Mouse (Mus musculus): Measurements from ENCODE around the gene Srpk2. TPM values are rescaled to one million over a fixed set of nuclear protein-coding genes. Genes with fewer than 3 reads are reported as not detected.
"Not testable (repeated sequence)": the region's sequence is repeated elsewhere in the genome, so short reads cannot be mapped to it uniquely, and the experiment has no call there.

Srpk2 gene
- polyA plus RNA-seq (2014; fragmentation: Nextera tagmentation; extraction: Ambion mirVana) = 44.0 and 46.4 TPM in 2 replicates

DNA sequence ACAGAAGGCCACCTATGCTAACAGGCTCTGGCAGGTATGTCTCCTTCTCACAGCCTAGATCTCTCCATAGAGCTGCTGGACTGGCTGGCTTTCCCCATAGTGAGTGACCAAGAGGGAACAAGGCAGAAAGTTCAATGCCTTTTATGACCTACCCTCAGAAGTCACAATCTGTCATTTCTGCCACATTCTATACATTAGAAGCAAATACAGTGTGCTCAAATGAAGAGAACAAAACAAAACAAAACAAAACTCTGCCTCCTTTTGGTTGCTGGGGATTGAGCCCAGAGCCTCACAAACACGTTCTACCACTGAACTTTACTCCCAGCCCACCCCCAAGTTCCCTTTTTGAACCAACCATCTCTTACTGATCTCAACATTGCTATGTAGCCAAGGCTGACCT is at the start of gene Srpk2:
TSS of gene Srpk2 (minus strand) at position 101 of the 400 bp plus-strand sequence.
- 60% methylated on average over 1 of the region's 1 CpGs for WGBS (ENCODE audit: insufficient replicate concordance)
- Histone ChIP-seq H3K27ac (ENCODE audit: low read depth, low read length) (no peak within 1 kb of the TSS), H3K9ac (ENCODE audit: low read depth, low read length) (no peak within 1 kb of the TSS), H3K4me2 (no peak within 1 kb of the TSS), H3K36me3 (ENCODE audit: control insufficient read depth, insufficient read depth, low read length) (no peaks in the 10 kb centered on the region), H3K4me1 (ENCODE audit: control insufficient read depth, insufficient read depth, low read length) (no peaks in the 10 kb centered on the region), H3K9me3 (replicated peaks; ENCODE audit: control insufficient read depth, low read length) (no peaks in the 10 kb centered on the region), H3K27me3 (ENCODE audit: control insufficient read depth, insufficient read depth, low read length) (no peaks in the 10 kb centered on the region), H3K4me3 (ENCODE audit: low read depth, low read length) (no peak within 1 kb of the TSS)
- no peak for ATAC-seq (replicated peaks; ENCODE audit: insufficient number of reproducible peaks, low FRiP score, low TSS enrichment)

DNA sequence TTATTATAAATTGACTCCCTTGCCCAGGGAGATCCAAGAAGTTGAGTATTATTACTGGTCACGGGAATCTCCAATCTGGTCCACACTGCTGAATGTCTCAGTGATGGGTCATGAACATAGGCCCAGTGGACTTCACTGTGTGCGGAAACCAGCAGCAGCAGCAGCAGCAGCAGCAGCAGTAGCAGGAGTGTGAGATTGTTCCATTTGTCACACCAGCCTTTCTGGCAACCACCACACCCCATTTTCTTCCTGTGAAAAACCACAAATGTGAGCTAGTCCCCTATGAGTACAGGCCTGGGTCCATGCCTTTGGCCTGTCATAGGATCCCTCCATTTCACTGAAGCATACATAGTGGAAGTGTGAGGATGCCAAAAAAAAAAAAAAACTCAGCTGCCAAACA is 37.5 kb upstream of the Srpk2 start:
- Histone ChIP-seq H3K36me3 (ENCODE audit: control insufficient read depth, insufficient read depth, low read length) (no peaks in the 10 kb centered on the region), H3K27me3 (ENCODE audit: control insufficient read depth, insufficient read depth, low read length) (no peaks in the 10 kb centered on the region), H3K4me1 (ENCODE audit: control insufficient read depth, insufficient read depth, low read length) (no peaks in the 10 kb centered on the region), H3K9me3 (replicated peaks; ENCODE audit: control insufficient read depth, low read length) (no peaks in the 10 kb centered on the region), H3K9ac (ENCODE audit: low read depth, low read length) (no peak overlapping the region), H3K4me3 (ENCODE audit: low read depth, low read length) (no peak overlapping the region), H3K27ac (ENCODE audit: low read depth, low read length) (no peak overlapping the region), H3K4me2 (no peak overlapping the region)
- 87% methylated on average over 2 of the region's 2 CpGs for WGBS (ENCODE audit: insufficient replicate concordance)
- ATAC-seq (replicated peaks; ENCODE audit: insufficient number of reproducible peaks, low FRiP score, low TSS enrichment) = no peak

DNA sequence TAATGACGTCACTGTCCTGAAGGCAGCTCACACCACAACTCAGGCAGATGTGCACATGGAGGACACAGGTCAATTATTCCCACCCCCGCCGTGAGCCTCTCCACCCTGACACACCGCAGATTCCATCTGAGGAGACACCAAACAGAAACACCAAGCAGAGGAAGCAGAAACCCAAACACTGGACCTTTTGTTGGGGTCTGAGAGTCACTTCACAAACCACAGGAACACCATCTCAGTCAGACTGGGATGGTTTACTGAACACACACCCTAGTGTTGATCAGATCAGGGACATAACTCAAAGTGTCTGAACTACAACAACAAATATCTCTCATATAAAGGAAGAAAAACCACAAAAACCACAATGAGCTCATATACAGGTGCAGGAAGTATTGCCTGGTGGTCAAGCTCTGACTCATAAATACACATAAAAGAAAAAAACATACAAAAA is 34.5 kb upstream of the Srpk2 start:
- Histone ChIP-seq H3K36me3 (ENCODE audit: control insufficient read depth, insufficient read depth, low read length) (no peaks in the 10 kb centered on the region), H3K4me2 (no peak overlapping the region), H3K4me3 (ENCODE audit: low read depth, low read length) (no peak overlapping the region), H3K9ac (ENCODE audit: low read depth, low read length) (no peak overlapping the region), H3K4me1 (ENCODE audit: control insufficient read depth, insufficient read depth, low read length) (no peaks in the 10 kb centered on the region), H3K27me3 (ENCODE audit: control insufficient read depth, insufficient read depth, low read length) (no peaks in the 10 kb centered on the region), H3K27ac (ENCODE audit: low read depth, low read length) (no peak overlapping the region), H3K9me3 (replicated peaks; ENCODE audit: control insufficient read depth, low read length) (no peaks in the 10 kb centered on the region)
- WGBS (ENCODE audit: insufficient replicate concordance) = 81% methylated on average over 4 of the region's 4 CpGs
- ATAC-seq (replicated peaks; ENCODE audit: insufficient number of reproducible peaks, low FRiP score, low TSS enrichment) = no peak

DNA sequence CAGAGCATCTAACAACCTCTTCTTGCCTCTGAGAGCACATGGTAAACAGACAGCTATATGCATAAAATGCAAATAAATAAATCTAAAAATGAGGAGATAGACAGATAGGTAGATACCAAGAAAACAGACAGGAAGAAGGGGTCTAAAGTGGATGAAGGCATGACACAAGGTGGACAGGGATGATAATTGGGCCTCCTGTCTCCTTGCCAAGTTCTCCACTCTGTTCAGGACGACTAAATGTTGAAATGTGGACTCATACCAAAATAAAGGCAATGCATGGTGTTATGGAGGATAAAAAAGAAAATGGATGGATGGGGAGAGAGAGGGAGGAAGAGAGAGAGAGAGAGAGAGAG is 33.7 kb upstream of the Srpk2 start:
- 52% methylated on average over 1 of the region's 1 CpGs for WGBS (ENCODE audit: insufficient replicate concordance)

DNA sequence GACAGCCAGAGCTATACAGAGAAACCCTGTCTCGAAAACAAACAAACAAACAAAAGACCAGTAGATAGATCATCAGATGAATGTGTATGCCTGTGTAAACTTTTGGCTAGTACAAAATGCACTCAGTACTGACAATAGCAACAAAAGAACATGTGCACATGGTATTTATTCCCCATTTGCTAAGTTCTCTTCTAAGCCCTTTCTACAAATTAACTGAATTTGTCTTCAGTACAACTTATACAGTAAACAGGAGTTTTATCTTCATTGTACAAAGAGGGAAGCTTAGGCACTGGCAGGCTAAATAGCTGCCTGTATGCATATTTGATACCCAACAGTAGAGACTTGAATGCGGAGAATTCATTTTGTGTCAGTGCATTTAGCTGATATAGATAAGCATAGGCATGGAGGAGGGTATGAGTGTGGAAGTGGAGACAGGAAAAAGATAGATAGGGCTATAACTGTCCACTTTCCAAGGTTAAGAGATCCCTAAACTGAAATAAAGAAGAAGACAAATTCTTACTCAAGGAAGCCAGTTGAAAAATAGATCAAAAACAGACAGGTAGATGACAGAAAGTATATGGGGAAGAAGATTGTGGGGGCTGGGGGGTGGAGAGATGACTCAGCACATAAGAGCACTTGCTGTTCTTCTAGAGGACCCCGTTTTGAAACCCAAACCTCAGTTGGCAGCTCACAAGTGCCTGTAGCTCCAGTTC is 33.2 kb upstream of the Srpk2 start:
- H3K27ac ChIP-seq (ENCODE audit: low read depth, low read length) = no peak overlapping the region
- no peaks in the 10 kb centered on the region for H3K9me3 ChIP-seq (replicated peaks; ENCODE audit: control insufficient read depth, low read length)
- no peaks in the 10 kb centered on the region for H3K4me1 ChIP-seq (ENCODE audit: control insufficient read depth, insufficient read depth, low read length)
- no peak overlapping the region for H3K4me3 ChIP-seq (ENCODE audit: low read depth, low read length)
- no peaks in the 10 kb centered on the region for H3K27me3 ChIP-seq (ENCODE audit: control insufficient read depth, insufficient read depth, low read length)
- no peaks in the 10 kb centered on the region for H3K36me3 ChIP-seq (ENCODE audit: control insufficient read depth, insufficient read depth, low read length)
- H3K4me2 ChIP-seq = no peak overlapping the region
- 65% methylated on average over 3 of the region's 3 CpGs for WGBS (ENCODE audit: insufficient replicate concordance)
- no peak for ATAC-seq (replicated peaks; ENCODE audit: insufficient number of reproducible peaks, low FRiP score, low TSS enrichment)
- no peak overlapping the region for H3K9ac ChIP-seq (ENCODE audit: low read depth, low read length)

More for the DNA sequence above, 33.7 kb upstream of the Srpk2 start:
- no peaks in the 10 kb centered on the region for H3K27me3 ChIP-seq (ENCODE audit: control insufficient read depth, insufficient read depth, low read length)
- no peaks in the 10 kb centered on the region for H3K9me3 ChIP-seq (replicated peaks; ENCODE audit: control insufficient read depth, low read length)
- H3K4me1 ChIP-seq (ENCODE audit: control insufficient read depth, insufficient read depth, low read length) = no peaks in the 10 kb centered on the region
- H3K9ac ChIP-seq (ENCODE audit: low read depth, low read length) = no peak overlapping the region
- no peaks in the 10 kb centered on the region for H3K36me3 ChIP-seq (ENCODE audit: control insufficient read depth, insufficient read depth, low read length)
- H3K27ac ChIP-seq (ENCODE audit: low read depth, low read length) = no peak overlapping the region
- ATAC-seq (replicated peaks; ENCODE audit: insufficient number of reproducible peaks, low FRiP score, low TSS enrichment) = no peak
- H3K4me2 ChIP-seq = no peak overlapping the region
- no peak overlapping the region for H3K4me3 ChIP-seq (ENCODE audit: low read depth, low read length)

DNA sequence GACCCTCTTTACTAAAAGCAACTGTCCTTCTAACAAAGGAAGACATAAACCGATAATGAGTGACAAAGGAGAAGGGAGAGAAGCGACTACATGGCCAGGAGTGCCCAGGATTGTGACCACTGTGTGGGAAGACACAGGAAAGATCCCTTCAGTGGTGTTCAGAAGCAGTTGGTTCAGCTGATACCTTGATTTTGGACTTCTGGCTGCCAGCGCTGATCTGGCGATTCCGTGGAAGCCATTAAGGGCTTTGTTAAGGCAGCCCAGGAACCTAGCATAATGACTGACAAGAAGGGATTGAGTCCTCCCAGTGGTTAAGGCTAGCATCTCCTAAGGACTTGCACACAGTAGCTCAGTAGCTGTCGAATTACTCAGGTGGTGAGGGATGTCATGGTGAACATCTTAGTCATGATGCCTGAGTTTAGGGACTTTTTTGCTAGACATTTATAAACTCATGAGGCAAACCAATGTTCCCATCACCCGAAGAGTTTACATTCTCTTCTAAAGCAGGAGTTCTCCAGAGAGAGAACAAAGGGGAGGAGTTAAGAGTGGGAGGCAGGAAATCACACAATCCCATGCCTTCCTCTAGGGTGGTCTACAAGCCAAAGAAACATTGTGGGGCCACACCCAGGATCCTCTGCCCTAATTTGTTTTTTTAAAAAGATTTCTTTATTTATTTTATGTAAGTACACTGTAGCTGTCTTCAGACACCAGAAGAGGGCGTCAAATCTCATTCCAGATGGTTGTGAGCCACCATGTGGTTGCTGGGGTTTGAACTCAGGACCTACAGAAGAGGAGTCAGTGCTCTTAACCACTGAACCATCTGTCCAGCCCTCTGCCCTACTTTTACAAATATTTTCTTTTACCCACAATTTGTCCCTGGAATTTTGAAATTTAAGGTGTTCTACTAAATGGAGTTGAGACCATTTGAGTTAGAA is 29.3 kb upstream of the Srpk2 start:
- peaks cover 8% of the 10 kb centered on the region for H3K9me3 ChIP-seq (replicated peaks; ENCODE audit: control insufficient read depth, low read length)
- H3K27me3 ChIP-seq (ENCODE audit: control insufficient read depth, insufficient read depth, low read length) = no peaks in the 10 kb centered on the region
- no peak for ATAC-seq (replicated peaks; ENCODE audit: insufficient number of reproducible peaks, low FRiP score, low TSS enrichment)
- H3K4me1 ChIP-seq (ENCODE audit: control insufficient read depth, insufficient read depth, low read length) = no peaks in the 10 kb centered on the region
- no peak overlapping the region for H3K4me3 ChIP-seq (ENCODE audit: low read depth, low read length)
- no peak overlapping the region for H3K27ac ChIP-seq (ENCODE audit: low read depth, low read length)
- 87% methylated on average over 8 of the region's 8 CpGs for WGBS (ENCODE audit: insufficient replicate concordance)
- H3K36me3 ChIP-seq (ENCODE audit: control insufficient read depth, insufficient read depth, low read length) = peaks cover 17% of the 10 kb centered on the region
- H3K9ac ChIP-seq (ENCODE audit: low read depth, low read length) = no peak overlapping the region
- no peak overlapping the region for H3K4me2 ChIP-seq

DNA sequence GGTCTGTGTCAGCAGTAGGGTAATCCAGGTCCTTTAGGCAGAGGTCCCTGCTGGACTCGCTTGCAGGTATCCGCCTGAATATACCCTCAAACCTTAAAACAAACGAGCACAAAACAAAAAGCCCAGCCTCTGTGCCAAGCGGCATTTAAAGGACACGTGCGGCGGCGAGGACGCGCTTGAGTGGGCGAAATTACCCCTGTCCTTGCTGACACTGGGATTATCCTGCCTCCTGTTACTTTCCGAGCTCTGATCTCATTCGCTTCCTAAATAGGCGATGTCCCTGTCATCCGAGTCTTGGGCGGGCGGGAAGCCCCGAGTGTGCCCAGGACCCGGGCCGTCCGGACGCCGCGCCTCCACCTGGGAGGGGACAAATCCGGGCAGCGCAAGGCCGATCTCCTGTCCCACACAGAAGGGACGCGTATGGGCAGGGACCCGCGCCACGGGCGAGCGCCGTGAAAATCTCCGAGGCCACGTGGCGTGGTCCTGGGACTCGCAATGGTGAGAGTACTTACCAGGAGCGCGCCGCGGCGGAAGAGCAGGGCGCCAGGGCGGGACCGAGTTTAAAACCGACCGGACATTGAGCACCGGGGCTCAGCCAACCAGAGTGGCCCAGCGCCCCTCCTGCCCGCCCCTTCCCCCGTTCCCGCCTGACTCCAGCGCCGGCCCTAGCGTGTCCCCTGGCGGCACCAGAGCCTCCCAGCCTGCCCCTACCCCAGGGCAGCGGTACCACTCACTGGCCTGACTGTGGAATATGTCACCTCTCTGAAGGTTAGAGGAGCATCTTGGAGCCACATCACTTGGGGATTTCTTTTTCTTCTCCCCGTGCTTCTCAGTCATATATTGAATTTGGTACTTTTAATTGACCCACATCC is 27.9 kb upstream of the Srpk2 start:
- Histone ChIP-seq H3K9ac (ENCODE audit: low read depth, low read length) (peak overlapping the region; percentile 87), H3K9me3 (replicated peaks; ENCODE audit: control insufficient read depth, low read length) (peaks cover 13% of the 10 kb centered on the region), H3K36me3 (ENCODE audit: control insufficient read depth, insufficient read depth, low read length) (peaks cover 24% of the 10 kb centered on the region), H3K4me3 (ENCODE audit: low read depth, low read length) (peak overlapping the region; percentile 73), H3K4me2 (peak overlapping the region; percentile 79), H3K27me3 (ENCODE audit: control insufficient read depth, insufficient read depth, low read length) (no peaks in the 10 kb centered on the region), H3K4me1 (ENCODE audit: control insufficient read depth, insufficient read depth, low read length) (no peaks in the 10 kb centered on the region), H3K27ac (ENCODE audit: low read depth, low read length) (peak overlapping the region; percentile 82)
- 8% methylated on average over 58 of the region's 60 CpGs for WGBS (ENCODE audit: insufficient replicate concordance)
- ATAC-seq (replicated peaks; ENCODE audit: insufficient number of reproducible peaks, low FRiP score, low TSS enrichment) = peak; percentile 98

DNA sequence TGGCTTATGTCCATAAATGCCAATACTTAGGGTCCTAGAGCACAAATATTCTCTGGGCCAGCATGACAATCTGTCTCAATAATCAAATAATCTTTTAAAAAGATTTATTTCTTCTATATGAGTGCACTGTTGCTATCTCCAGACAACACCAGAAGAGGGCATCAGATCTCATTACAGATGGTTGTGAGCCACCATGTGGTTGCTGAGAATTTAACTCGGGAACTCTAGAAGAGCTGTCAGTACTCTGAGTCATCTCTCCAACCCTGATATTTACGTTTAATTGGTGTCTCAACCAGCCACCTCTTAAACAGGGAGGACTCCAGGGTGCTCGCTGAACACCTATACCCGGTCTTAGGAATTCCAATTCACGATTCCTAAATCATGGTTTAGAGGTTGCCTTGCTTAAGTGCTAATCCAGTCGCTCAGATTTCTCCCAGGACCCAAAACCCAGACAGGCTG is 27.3 kb upstream of the Srpk2 start:
- H3K4me1 ChIP-seq (ENCODE audit: control insufficient read depth, insufficient read depth, low read length); H3K27me3 ChIP-seq (ENCODE audit: control insufficient read depth, insufficient read depth, low read length); ATAC-seq (replicated peaks; ENCODE audit: insufficient number of reproducible peaks, low FRiP score, low TSS enrichment): not testable (repeated sequence)
- peak overlapping the region; percentile 73 for H3K4me3 ChIP-seq (ENCODE audit: low read depth, low read length)
- peaks cover 30% of the 10 kb centered on the region for H3K36me3 ChIP-seq (ENCODE audit: control insufficient read depth, insufficient read depth, low read length)
- H3K27ac ChIP-seq (ENCODE audit: low read depth, low read length) = peak overlapping the region; percentile 82; the same call in 1 of the 2 replicates
- H3K9ac ChIP-seq (ENCODE audit: low read depth, low read length) = peak overlapping the region; percentile 87
- 61% methylated on average over 6 of the region's 6 CpGs for WGBS (ENCODE audit: insufficient replicate concordance)
- H3K4me2 ChIP-seq = peak overlapping the region; percentile 79
- peaks cover 16% of the 10 kb centered on the region for H3K9me3 ChIP-seq (replicated peaks; ENCODE audit: control insufficient read depth, low read length)
